Mouse (Mus musculus) CD4-positive, CD25-positive, alpha-beta regulatory T cell, adult 2 months (primary cell): ENCODE data around the gene Atg16l1.

Experiments used
- DNase-seq: peaks from one replicate; pipeline ENCODE4 v3.0.0-alpha.2; 2012; ENCODE audit warnings: low read depth, low spot score

Atg16l1 gene

GRCm38 (mm10) chr1:87755641-87756470, at the start of gene Atg16l1:
Atg16l1 (plus strand) TSS chr1:87755870.
- peak; percentile 98 for DNase-seq

- DNase-seq: no peak
These were observed 49.3 kb upstream of the Atg16l1 start for GRCm38 (mm10) chr1:87706361-87706760.

GRCm38 (mm10) chr1:87709020-87709419, 46.6 kb upstream of the Atg16l1 start:
- DNase-seq: no peak

- DNase-seq: no peak
These were observed 45.9 kb upstream of the Atg16l1 start for GRCm38 (mm10) chr1:87709661-87710270.

- no peak for DNase-seq
These were observed 43.6 kb upstream of the Atg16l1 start for GRCm38 (mm10) chr1:87711938-87712613.

- no peak for DNase-seq
These were observed 43.1 kb upstream of the Atg16l1 start for GRCm38 (mm10) chr1:87712614-87712971.

GRCm38 (mm10) chr1:87721382-87721781, 34.3 kb upstream of the Atg16l1 start:
- DNase-seq: no peak

- DNase-seq: no peak
These were observed 33.6 kb upstream of the Atg16l1 start for GRCm38 (mm10) chr1:87722081-87722480.

GRCm38 (mm10) chr1:87723351-87723750, 32.3 kb upstream of the Atg16l1 start:
- DNase-seq: no peak

- no peak for DNase-seq
These were observed 26.6 kb upstream of the Atg16l1 start for GRCm38 (mm10) chr1:87729070-87729469.

GRCm38 (mm10) chr1:87729850-87730249, 25.8 kb upstream of the Atg16l1 start:
- DNase-seq: no peak

- no peak for DNase-seq
These were observed 25.4 kb upstream of the Atg16l1 start for GRCm38 (mm10) chr1:87730271-87730670.

- DNase-seq: no peak
These were observed 22.5 kb upstream of the Atg16l1 start for GRCm38 (mm10) chr1:87733212-87733611.

GRCm38 (mm10) chr1:87734153-87734552, 21.5 kb upstream of the Atg16l1 start:
- DNase-seq: no peak

- DNase-seq: no peak
These were observed 14.9 kb upstream of the Atg16l1 start for GRCm38 (mm10) chr1:87740584-87741290.

- DNase-seq: no peak
These were observed 6.2 kb upstream of the Atg16l1 start for GRCm38 (mm10) chr1:87749360-87749973.

- no peak for DNase-seq
These were observed 8.2 kb downstream of the Atg16l1 start for GRCm38 (mm10) chr1:87763821-87764220.

- no peak for DNase-seq
These were observed 10.1 kb downstream of the Atg16l1 start for GRCm38 (mm10) chr1:87765741-87766140.

GRCm38 (mm10) chr1:87766233-87766632, 10.6 kb downstream of the Atg16l1 start:
- peak; percentile 73 for DNase-seq

GRCm38 (mm10) chr1:87769263-87769662, 13.6 kb downstream of the Atg16l1 start:
- DNase-seq: no peak

GRCm38 (mm10) chr1:87770486-87770885, 14.8 kb downstream of the Atg16l1 start:
- DNase-seq: no peak
